Mouse (Mus musculus) kidney, adult 2 months (tissue): ENCODE measurements around the gene Coq2.

Experiments
- CTCF ChIP-seq: fragments of 200-500 bp; conservative IDR thresholded peaks from 2 replicates; pipeline ENCODE4 v1.5.1; 2011; ENCODE audit warnings: low read depth, mild to moderate bottlenecking, control low read depth, low read length, moderate library complexity, mixed read lengths; ENCODE audit not compliant: insufficient read depth, insufficient read length
- POLR2A ChIP-seq: fragments of 200-500 bp; IDR thresholded peaks from one replicate; pipeline ENCODE4 v1.6.1; 2011; ENCODE audit warnings: low read depth, low read length, control low read depth

DNA sequence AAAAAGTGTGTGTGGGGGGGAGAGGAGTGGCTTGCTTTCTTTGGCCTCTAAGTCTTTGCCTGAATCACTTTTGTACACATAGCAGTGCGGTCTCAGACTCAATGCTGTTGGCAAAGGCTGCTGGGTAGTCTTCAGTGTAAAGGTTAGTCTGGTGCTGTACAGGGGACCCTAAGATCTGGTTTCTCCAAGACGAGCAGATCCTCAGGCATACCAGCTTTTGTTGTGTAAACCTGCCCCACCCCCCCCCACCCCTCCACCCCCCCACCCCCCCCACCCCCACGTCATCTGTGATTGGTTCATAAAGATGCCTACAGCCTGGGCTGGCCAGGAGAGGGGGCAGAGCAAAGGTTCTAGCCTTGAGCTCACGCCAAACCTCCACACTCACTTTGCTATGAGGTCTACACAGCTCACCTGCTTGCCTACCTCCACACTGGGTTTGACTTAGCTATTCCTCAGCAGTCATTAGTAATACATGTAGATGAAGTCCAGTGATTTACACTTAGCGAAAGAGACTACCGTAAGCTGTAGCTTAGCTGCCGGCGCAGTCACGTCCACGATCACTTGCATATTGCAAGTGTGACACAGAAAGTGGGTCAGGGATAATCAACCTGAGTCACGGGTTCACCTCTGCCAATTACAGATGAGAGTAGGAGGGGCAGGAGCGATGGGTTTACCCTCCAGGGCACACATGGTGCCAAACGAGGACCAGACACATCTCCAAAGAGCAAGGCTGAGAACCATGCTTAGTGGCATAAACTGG, 26.1 kb upstream of the Coq2 start:
- TF ChIP-seq POLR2A = no peak
- no peak for TF ChIP-seq CTCF
